Mouse (Mus musculus) embryonic fibroblast, embryonic 13.5 days (primary cell): ENCODE results near the gene Wsb1. TPM values are rescaled to one million over a fixed set of nuclear protein-coding genes. Genes with fewer than 3 reads are reported as not detected.
"Not testable (repeated sequence)": the region's sequence is repeated elsewhere in the genome, so short reads cannot be mapped to it uniquely, and the experiment has no call there.

Source experiments
- H3K27ac ChIP-seq: 2 replicates; pipeline ENCODE4 v1.5.1; 2012; ENCODE audit warnings: low read length, control low read depth, inconsistent platforms; ENCODE audit not compliant: insufficient read depth
- H3K4me1 ChIP-seq: 2 replicates; pipeline ENCODE4 v1.6.1; 2011; ENCODE audit warnings: low read length; ENCODE audit not compliant: control insufficient read depth, insufficient read depth
- H3K4me3 ChIP-seq: 2 replicates; pipeline ENCODE4 v1.5.1; 2011; ENCODE audit warnings: mild to moderate bottlenecking, control low read depth, low read length; ENCODE audit not compliant: insufficient read depth
- CTCF ChIP-seq: IDR thresholded peaks from 2 replicates; pipeline ENCODE4 v1.5.1; 2011; ENCODE audit warnings: mild to moderate bottlenecking, control low read depth, low read length, moderate library complexity, borderline replicate concordance; ENCODE audit not compliant: insufficient read depth
- POLR2A ChIP-seq: IDR thresholded peaks from 2 replicates; pipeline ENCODE4 v1.6.1; 2011; ENCODE audit warnings: low read depth, mild to moderate bottlenecking, control low read depth, low read length, moderate library complexity
- polyA plus RNA-seq: library from polyadenylated mRNA; stranded (reverse); fragments of >200 nt; gene quantifications from 2 replicates; pipeline ENCODE4 v1.2.4, GENCODE M21; 2011; ENCODE audit warnings: low read depth; ENCODE audit not compliant: missing spikeins, insufficient read length

Gene Wsb1
- polyA plus RNA-seq, 1 experiment = 261 TPM

DNA sequence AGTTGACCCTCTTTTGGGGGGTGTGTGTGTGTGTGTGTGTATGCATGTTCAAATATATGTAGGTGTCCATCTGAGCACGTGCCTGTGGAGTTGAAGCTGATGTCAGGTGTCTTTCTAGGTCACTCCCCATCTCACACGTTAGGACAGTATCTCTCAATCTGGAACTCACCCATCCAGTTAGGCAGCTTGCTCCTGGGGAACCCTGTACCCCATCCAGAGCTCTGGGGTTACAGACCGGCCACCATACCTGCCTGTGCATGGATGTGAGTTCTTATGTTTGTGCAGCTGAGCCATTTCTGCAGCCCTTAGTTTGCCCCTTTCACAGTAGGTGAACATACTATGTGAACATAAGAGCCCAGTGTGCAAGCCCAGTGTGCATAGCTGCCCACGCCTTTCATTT, 18.6 kb upstream of the Wsb1 start:
- H3K4me3 ChIP-seq = no peak overlapping the region
- H3K27ac ChIP-seq = no peak overlapping the region
- TF ChIP-seq POLR2A = no peak
- H3K4me1 ChIP-seq = no peaks in the 10 kb centered on the region

DNA sequence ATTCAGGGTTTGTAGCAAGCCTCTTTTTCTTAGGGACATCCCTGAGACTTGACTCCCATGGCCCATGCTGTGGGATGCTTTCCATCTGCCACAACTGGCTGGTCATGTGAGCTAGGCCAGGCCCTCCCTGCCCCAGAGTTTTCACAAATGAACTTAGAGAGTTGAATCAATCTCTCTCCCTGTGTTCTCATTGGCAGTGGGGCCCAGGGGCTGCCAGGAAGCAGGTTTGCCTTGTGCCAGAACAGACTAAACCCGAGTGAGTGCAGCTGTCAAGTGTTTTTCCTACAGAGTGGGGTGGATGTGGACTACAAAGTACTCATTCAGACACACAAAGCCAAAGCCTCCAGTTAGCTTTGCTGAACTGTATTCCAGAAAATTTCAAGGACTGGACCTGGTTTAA, 12.7 kb upstream of the Wsb1 start:
- TF ChIP-seq CTCF (no peak), POLR2A (no peak)
- peaks cover 3% of the 10 kb centered on the region for H3K4me1 ChIP-seq
- no peak overlapping the region for H3K27ac ChIP-seq
- no peak overlapping the region for H3K4me3 ChIP-seq

DNA sequence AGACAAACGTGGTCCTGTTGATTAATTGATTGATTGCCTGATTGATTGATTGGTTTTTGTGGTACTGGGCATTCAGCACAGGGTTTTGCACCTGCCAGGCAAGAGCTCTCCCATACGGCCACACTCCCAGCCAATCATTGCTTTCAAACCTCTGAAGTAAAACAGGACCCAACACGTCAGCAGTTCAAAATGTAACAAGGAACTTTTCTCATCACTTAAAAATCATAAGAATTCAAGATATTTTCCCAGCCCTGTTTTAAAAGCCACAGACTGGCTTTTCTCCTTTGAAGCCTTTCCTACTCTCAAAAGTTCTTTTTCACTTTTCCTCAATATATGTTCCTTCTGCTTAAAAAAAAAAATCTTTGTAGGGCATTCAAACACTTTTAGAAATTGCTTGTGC, 9.9 kb upstream of the Wsb1 start:
- TF ChIP-seq CTCF (no peak), POLR2A (no peak)
- Histone ChIP-seq H3K4me3 (no peak overlapping the region), H3K4me1 (peaks cover 3% of the 10 kb centered on the region), H3K27ac (peak overlapping the region; percentile 98)

DNA sequence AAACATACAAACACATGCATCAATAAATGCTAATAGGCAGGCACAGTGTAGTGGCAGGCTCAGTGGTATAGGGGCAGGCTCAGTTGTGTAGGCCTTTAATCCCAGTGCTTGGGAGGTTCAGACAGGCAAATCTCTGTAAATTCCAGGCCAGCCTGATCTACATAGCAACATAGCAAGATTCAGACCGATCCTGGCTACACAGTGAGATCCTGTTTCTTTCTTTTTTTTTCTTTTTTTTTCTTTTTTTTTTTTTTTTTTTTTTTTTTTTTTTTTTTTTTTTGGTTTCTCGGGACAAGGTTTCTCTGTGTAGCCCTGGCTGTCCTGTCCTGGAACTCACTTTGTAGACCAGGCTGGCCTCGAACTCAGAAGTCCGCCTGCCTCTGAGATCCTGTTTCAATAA, 5.7 kb upstream of the Wsb1 start:
- not testable (repeated sequence) for H3K4me1 ChIP-seq, H3K27ac ChIP-seq, H3K4me3 ChIP-seq

DNA sequence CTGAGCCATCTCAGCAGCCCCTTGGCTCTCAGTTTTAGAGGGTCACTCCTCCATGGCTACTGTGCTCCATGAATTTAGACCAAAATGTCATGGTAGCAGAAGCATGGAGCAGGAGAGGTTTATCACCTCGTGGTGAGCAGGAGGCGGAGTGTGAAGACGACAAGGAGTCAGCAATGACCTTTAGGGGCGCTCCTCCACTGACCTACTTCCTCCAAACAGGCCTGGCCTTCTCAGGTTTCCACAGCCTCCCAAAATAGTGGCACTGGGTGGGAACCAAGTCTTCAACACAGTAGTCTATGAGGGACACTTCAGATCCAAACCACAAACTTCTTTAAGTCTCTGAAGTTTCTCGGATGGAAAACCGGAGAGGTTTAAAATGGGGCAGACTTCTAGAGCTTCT, 4.3 kb upstream of the Wsb1 start:
- TF ChIP-seq POLR2A = no peak
- TF ChIP-seq CTCF = no peak
- Histone ChIP-seq H3K4me1 (no peaks in the 10 kb centered on the region), H3K4me3 (no peak overlapping the region), H3K27ac (no peak overlapping the region)

DNA sequence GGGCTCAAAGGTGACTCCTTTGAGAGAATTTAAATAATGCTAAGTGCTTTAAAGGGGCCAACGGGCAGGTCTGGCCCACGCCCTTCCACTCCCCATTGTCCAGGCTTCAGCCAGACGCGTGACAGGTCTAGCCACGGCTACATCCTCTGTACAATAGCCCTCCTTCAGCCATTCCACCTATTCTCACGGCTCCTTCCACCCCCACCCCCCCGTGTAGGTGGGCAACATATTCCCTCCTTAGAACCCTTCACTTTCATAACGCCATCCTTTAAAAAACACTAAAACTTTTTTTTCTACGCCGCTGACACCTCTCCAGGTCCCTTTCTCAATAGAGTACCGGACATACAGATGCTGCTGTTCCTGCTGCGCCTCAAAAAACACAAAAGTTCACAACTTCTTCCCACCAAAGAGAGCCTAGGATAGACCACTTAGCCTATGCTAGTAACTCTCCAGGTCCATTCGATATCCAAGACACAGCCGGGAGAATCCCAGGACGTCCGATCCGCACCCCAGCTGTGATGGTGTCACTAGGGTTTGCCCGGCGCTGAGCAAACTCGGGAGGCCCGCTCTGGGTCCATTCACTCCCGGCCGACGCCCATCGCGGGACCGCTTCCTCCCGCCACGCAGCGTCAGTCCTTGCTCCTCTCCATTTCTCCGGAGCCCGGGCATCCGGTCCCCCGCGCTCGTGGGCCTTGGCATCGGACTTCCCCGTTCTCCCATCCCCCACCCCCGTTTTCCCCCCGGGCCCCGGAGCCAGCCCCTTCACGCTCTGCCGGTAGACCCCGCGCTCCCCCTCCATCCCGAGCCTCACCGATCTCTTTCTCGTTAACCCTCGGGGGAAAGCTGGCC, 705 bp downstream of the Wsb1 start:
- Histone ChIP-seq H3K4me1 (no peaks in the 10 kb centered on the region; the same call in 1 of the 2 replicates), H3K27ac (peak overlapping the region; percentile 91)
- TF ChIP-seq POLR2A (no peak; the same call in 1 of the 2 replicates), CTCF (no peak)

DNA sequence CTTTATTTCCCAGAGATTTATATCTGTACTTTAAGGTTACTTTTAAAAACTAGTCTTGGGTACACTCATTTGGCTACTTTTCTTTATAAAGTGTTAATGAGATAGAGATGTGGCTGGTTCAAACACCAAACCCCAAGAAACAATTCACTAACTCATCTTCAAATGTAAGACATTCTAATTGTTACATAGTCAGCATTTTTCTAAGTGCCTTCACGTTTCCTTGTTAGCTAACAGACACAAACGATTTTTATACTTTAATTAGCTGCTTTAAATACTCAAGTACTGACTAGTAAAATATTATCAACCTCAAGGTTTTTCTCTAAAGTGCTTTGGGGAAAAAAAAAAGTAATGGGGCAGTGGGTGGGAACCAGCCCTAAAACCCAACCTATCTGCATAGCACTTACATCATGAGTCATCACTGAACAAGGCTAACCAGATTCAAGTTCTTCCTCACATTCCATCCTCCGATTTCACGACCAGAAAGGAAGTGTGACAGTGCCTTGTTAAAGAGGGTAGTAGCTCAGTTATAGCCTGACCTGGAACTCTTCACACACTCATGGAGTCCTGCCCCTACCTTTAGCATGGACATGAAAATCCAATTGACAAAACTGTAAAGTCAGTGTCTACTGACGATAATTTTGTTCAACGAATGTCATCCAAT, 1.5 kb downstream of the Wsb1 start:
- Histone ChIP-seq H3K4me1 (no peaks in the 10 kb centered on the region; the same call in 1 of the 2 replicates), H3K4me3 (peak overlapping the region; percentile 94), H3K27ac (peak overlapping the region; percentile 91)
- no peak for TF ChIP-seq CTCF
- peak; percentile 93 for TF ChIP-seq POLR2A

More for the DNA sequence above, 705 bp downstream of the Wsb1 start:
- H3K4me3 ChIP-seq = peak overlapping the region; percentile 94

DNA sequence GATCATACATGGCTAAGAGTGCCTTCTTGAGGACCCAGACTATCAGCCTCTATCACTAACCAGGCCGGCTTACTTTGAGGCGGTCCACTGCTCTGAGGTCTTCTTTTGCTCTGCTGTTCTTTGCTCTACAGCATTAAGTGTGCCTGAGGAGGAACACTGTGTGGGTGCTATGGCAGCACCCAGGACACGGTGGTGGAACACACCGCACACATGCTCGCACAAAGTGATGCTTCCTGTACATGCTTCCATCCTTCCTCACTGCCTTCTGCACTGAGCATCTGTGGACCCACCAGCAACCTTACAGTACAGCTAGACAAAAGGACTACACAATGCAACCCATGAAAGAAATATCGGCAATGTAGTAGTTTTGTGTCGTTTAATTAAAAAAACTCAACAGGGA, 15.4 kb downstream of the Wsb1 start:
- Histone ChIP-seq H3K4me1 (peaks cover 4% of the 10 kb centered on the region; the same call in 1 of the 2 replicates), H3K4me3 (no peak overlapping the region), H3K27ac (0 out of 2 replicates have a peak overlapping the region, but pooled peaks have one; percentile 34)
- no peak for TF ChIP-seq CTCF
- TF ChIP-seq POLR2A = no peak

DNA sequence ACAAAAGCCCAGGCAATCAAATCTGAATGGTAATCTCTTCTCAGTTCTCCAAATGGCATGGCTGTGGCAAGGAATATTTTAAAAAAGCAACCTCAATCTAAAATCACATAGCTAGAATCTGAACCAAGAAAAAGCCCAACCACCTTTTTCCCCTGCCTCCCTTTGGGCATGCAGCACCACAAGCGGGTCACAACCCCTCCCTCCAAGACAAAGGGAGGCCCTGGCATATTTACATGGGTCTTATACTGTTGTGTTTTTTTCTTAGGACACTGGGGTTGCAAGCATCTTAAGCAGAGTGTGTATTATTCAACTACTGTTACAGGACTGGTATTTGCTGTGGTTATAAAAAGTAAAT, 16.1 kb downstream of the Wsb1 start:
- TF ChIP-seq POLR2A (no peak), CTCF (no peak)
- H3K4me1 ChIP-seq = peaks cover 4% of the 10 kb centered on the region; the same call in 1 of the 2 replicates
- peak overlapping the region; percentile 63 for H3K27ac ChIP-seq
- H3K4me3 ChIP-seq = no peak overlapping the region
